ENCODE assay signal across 8 mouse cellular contexts in the genomic region with DNA sequence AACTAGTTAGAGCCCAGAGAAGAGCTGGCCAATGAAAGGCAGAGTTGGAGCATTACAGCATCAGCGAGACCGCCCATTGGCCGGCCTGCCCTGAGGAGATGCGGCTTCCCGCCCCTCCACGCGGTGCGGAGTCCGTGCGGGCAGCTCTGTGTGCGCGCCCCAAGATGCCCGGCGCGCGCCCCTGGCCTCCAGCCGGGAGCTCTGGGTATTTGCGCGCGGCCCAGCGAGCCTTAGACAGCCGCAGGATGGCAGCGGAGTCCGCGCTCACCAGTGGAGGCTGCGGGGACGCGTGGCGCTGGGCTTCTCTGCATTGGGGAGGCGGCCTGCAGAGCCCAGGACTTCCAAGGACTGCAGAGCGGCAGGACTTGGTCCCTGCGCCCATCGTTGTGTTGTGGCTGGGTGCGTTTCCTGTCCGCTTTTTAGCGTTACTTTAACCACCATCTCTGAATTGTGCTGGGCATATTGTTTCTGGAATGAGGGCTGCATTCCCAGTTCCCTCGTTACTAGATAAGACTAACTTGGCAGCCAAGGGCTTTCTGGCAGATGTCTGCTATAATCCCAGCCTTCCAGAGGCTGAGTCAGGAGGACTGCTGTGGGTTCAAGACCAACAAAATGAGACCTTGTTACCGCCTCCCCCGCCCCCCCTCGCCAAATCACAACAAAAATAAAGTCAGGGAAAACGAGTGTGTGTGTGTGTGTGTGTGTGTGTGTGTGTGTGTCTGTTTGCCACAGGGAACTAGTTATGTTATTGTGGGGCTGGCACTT.
DNase-seq lines count a peak whose midpoint lies in the region; ATAC-seq and TF ChIP-seq lines count a peak whose summit lies in the region.

No protein-coding gene starts in this region.

- peak; percentile 89 for DNase-seq in MN1 (ENCODE audit: low spot score)
- DNase-seq in cerebellum, adult 8-10 months: peak; percentile 87
- DNase-seq in forelimb bud, embryonic 11.5 days (ENCODE audit: low read depth, low spot score): peak; percentile 79
- peak; percentile 32 to 54 for DNase-seq in heart, postnatal 36 days
- peak; percentile 81 to 88 for DNase-seq in layer of hippocampus, adult 2 months (ENCODE audit: low spot score in 2 of 2)
- DNase-seq in ovary, adult 18-20 months (ENCODE audit: low spot score): peak; percentile 63
- peak; percentile 20 to 48 for DNase-seq in urinary bladder, postnatal 36 days (ENCODE audit: low spot score in 2 of 2)

- H3K9me3 ChIP-seq in liver, embryonic 16.5 days (replicated peaks; ENCODE audit: control insufficient read depth, low read length): no peaks in the 10 kb centered on the region

- WGBS in liver, embryonic 16.5 days (ENCODE audit: insufficient replicate concordance): 4% methylated on average over 41 of the region's 41 CpGs

- H3K4me2 ChIP-seq in liver, embryonic 16.5 days (ENCODE audit: low read depth, low read length): peak overlapping the region; percentile 49

- H3K27me3 ChIP-seq in liver, embryonic 16.5 days (ENCODE audit: control insufficient read depth, insufficient read depth, low read depth, low read length): peaks cover 4% of the 10 kb centered on the region; the same call in 1 of the 2 replicates

- no peaks in the 10 kb centered on the region; the same call in 1 of the 2 replicates for H3K4me1 ChIP-seq in liver, embryonic 16.5 days (ENCODE audit: control insufficient read depth, low read depth, low read length)

- peak; percentile 93 for ATAC-seq in liver, embryonic 16.5 days (ENCODE audit: low read depth)

- peak; percentile 67 for TF ChIP-seq CTCF in layer of hippocampus, adult 2 months (conservative IDR thresholded peaks at IDR 0.05)

- peak overlapping the region; percentile 50 for H3K9ac ChIP-seq in liver, embryonic 16.5 days (ENCODE audit: low read depth, low read length)

- H3K27ac ChIP-seq in layer of hippocampus, adult 2 months: peak overlapping the region; percentile 94
- H3K27ac ChIP-seq in liver, embryonic 16.5 days (ENCODE audit: low read length): peak overlapping the region; percentile 89

- peak overlapping the region; percentile 60 for H3K4me3 ChIP-seq in layer of hippocampus, adult 2 months
- peak overlapping the region; percentile 47 for H3K4me3 ChIP-seq in liver, embryonic 16.5 days (ENCODE audit: low read depth, low read length)

- no peaks in the 10 kb centered on the region for H3K36me3 ChIP-seq in liver, embryonic 16.5 days (ENCODE audit: control insufficient read depth, insufficient read depth)

- intact Hi-C loops in heart, postnatal 36 days (cut with DNase I): loop anchor here (2.0 kb wide), 1 partner anchor 734 kb away; no protein-coding TSS in a partner anchor

Comparison
In these comparisons a context has a peak if more than half of its experiments do, and no peak if none do; other contexts are left out.
1. Peak in every context shown above with its lines: DNase-seq, ATAC-seq, H3K4me3 ChIP-seq and H3K27ac ChIP-seq.
2. DNase-seq: peak in every context shown above with its lines; median percentile 89 in MN1; 87 in cerebellum, adult 8-10 months; 84 in layer of hippocampus, adult 2 months; 79 in forelimb bud, embryonic 11.5 days; 63 in ovary, adult 18-20 months; 43 in heart, postnatal 36 days; 34 in urinary bladder, postnatal 36 days.